Mouse (Mus musculus) midbrain, postnatal 0 days (tissue): ENCODE results near the gene Tmeff1. TPM values are rescaled to one million over a fixed set of nuclear protein-coding genes. Genes with fewer than 3 reads are reported as not detected.
"Not testable (repeated sequence)": the region's sequence is repeated elsewhere in the genome, so short reads cannot be mapped to it uniquely, and the experiment has no call there.

Experiments used
- ATAC-seq: fragments of 200-750 bp; cut with Nextera tagmentation; 2 replicates; pipeline ENCODE4 v1.8.0; 2017; ENCODE audit warnings: moderate number of reproducible peaks, mild to moderate bottlenecking, moderate TSS enrichment, moderate library complexity; ENCODE audit not compliant: low FRiP score
- DNase-seq: peaks from one replicate; pipeline ENCODE4 v3.0.0-alpha.2; 2015; ENCODE audit warnings: low spot score
- H3K27ac ChIP-seq: fragments of 300-500 bp; sonication (generic); 2 replicates; pipeline ENCODE4 v1.5.1; 2014; ENCODE audit warnings: low read depth, mild to moderate bottlenecking, low read length, mixed read lengths
- H3K27me3 ChIP-seq: fragments of 300-500 bp; sonication (generic); 2 replicates; pipeline ENCODE4 v1.6.1; 2014; ENCODE audit warnings: low read length, control low read depth, mixed read lengths; ENCODE audit not compliant: insufficient read depth
- H3K36me3 ChIP-seq: fragments of 300-500 bp; sonication (generic); 2 replicates; pipeline ENCODE4 v1.6.1; 2014; ENCODE audit warnings: low read length, control low read depth, mixed read lengths; ENCODE audit not compliant: insufficient read depth
- H3K4me1 ChIP-seq: fragments of 300-500 bp; sonication (generic); 2 replicates; pipeline ENCODE4 v1.6.1; 2014; ENCODE audit warnings: mild to moderate bottlenecking, control low read depth, antibody characterized with exemption, low read length, mixed read lengths; ENCODE audit not compliant: insufficient read depth
- H3K4me2 ChIP-seq: fragments of 300-500 bp; sonication (generic); 2 replicates; pipeline ENCODE4 v1.6.1; 2014; ENCODE audit warnings: low read depth, mild to moderate bottlenecking, low read length, mixed read lengths; ENCODE audit not compliant: poor library complexity, severe bottlenecking
- H3K4me3 ChIP-seq: fragments of 300-500 bp; sonication (generic); 2 replicates; pipeline ENCODE4 v1.5.1; 2014; ENCODE audit warnings: low read depth, mild to moderate bottlenecking, low read length, moderate library complexity
- H3K9ac ChIP-seq: fragments of 300-500 bp; sonication (generic); replicated peaks from 2 replicates; pipeline ENCODE4 v1.6.1; 2014; ENCODE audit warnings: mild to moderate bottlenecking, low read length, moderate library complexity, mixed read lengths; ENCODE audit not compliant: poor library complexity, severe bottlenecking
- H3K9me3 ChIP-seq: fragments of 300-500 bp; sonication (generic); 2 replicates; pipeline ENCODE4 v1.6.1; 2016; ENCODE audit warnings: low read length, control low read depth
- CTCF ChIP-seq: IDR thresholded peaks from 2 replicates; pipeline ENCODE4 v1.5.1; 2016; ENCODE audit warnings: antibody characterized with exemption, mild to moderate bottlenecking
- WGBS: fragments of 180-500 bp; shearing (Covaris S2); extraction: QIAGEN DNeasy Blood & Tissue Kit; methylation state at CpG from one replicate; pipeline ENCODE4 v1.1.7; 2014; 5-methylcytosine and 5-hydroxymethylcytosine counted together
- polyA plus RNA-seq: library from polyadenylated mRNA; unstranded; fragments of >200 nt; fragmentation: Nextera tagmentation; extraction: Ambion mirVana; gene quantifications from 2 replicates; pipeline ENCODE4 v1.2.1, GENCODE M21; 2015
- total RNA-seq: library from RNA; depleted of rRNA; stranded (reverse); fragments of >200 nt; gene quantifications from 2 replicates; pipeline ENCODE4 v1.2.3, GENCODE M21; 2014

Tmeff1 gene
- total and polyA plus RNA-seq, 2 experiments from 2014 or later, result 228 to 320 TPM

DNA sequence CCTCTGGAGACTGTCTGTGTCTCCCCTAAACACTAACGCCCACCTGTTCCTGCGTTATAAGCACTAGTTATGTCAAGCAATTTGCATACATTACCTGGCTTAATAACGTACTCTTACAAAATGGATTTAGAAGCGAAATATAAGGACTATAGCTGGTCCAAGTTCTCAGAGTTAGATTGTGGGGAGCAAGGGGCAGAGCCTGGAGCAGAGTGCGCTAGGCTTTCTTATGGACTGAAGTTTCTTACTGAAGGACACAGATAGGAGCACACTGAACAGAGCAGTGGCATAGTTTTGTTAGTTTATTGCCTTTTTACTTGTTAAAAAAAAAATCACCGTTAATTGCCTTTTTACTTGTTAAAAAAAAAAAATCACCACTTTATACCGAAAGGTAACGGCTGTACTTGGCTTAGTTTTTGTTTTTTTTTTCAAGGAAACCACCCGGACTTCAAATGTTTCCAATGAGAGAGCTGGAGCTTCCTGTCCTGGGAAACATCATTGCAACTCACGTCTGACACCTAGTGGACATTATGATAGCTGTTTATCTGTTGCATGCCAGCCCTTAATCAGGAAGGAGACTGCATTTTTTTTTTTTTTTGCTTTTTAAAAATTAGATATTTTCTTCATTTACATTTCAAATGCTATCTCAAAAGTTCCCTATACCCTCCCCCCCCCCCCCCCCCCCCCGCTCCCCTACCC, 95.8 kb downstream of the Tmeff1 start:
- TF ChIP-seq CTCF, result peak; percentile 88
- ATAC-seq (0 out of 2 replicates have a peak, but pooled peaks have one; percentile 24), DNase-seq (peak; percentile 89)

DNA sequence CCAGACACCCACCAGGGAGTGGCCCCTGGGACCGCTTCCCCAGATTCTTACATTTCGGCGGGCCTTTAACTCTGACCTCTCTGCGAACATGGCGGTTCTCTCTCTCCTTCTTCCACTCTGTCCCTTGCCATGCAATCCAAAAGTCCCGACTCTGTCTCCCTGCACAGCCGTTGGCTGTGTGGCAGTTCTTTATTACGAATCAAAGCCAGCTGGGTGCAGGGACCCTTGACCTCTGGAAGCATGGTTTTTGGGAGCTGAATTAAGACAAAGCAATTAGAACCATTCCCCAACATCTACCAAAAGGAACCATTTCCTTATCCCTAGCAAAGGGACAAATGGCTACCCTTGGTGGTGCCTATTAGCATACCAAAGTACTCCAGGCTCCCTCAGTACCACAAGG, 98.2 kb downstream of the Tmeff1 start:
- no peak overlapping the region for H3K4me2 ChIP-seq
- ATAC-seq, result no peak
- no peaks in the 10 kb centered on the region for H3K9me3 ChIP-seq
- no peaks in the 10 kb centered on the region for H3K27me3 ChIP-seq
- DNase-seq, result no peak
- no peaks in the 10 kb centered on the region for H3K4me1 ChIP-seq
- no peak for TF ChIP-seq CTCF
- H3K36me3 ChIP-seq, result no peaks in the 10 kb centered on the region
- no peak overlapping the region for H3K9ac ChIP-seq
- WGBS, result 86% methylated on average over 8 of the region's 8 CpGs
- H3K4me3 ChIP-seq, result no peak overlapping the region
- H3K27ac ChIP-seq, result no peak overlapping the region

More for the DNA sequence above, 95.8 kb downstream of the Tmeff1 start:
- Histone ChIP-seq H3K36me3 (no peaks in the 10 kb centered on the region), H3K9ac (no peak overlapping the region), H3K4me2 (no peak overlapping the region), H3K4me3 (no peak overlapping the region), H3K4me1 (no peaks in the 10 kb centered on the region), H3K27ac (no peak overlapping the region), H3K27me3 (no peaks in the 10 kb centered on the region), H3K9me3 (no peaks in the 10 kb centered on the region)
- WGBS, result 43% methylated on average over 10 of the region's 11 CpGs

DNA sequence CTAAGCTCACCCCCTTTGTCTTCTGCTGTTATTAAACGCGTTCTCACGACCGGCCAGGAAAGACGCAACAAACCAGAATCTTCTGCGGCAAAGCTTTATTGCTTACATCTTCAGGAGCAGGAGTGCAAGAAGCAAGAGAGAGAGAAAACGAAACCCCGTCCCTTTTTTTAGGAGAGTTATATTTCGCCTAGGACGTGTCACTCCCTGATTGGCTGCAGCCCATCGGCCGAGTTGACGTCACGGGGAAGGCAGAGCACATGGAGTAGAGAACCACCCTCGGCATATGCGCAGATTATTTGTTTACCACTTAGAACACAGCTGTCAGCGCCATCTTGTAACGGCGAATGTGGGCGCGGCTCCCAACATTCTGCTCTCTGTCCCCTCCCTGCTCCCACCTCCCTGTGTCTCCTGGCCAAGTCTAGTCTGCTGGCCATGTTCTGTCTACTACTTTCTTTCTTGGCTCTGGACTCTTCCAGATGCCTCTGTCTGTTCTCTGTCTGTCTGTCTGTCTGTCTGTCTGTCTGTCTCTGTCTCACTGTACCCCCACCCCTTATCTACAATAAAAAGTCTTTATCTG, 98.7 kb downstream of the Tmeff1 start:
- H3K36me3 ChIP-seq, H3K27me3 ChIP-seq, H3K9me3 ChIP-seq, H3K9ac ChIP-seq, H3K4me1 ChIP-seq, ATAC-seq, DNase-seq, H3K4me3 ChIP-seq, H3K4me2 ChIP-seq, H3K27ac ChIP-seq: not testable (repeated sequence)
- WGBS, result 93% methylated on average over 14 of the region's 21 CpGs

DNA sequence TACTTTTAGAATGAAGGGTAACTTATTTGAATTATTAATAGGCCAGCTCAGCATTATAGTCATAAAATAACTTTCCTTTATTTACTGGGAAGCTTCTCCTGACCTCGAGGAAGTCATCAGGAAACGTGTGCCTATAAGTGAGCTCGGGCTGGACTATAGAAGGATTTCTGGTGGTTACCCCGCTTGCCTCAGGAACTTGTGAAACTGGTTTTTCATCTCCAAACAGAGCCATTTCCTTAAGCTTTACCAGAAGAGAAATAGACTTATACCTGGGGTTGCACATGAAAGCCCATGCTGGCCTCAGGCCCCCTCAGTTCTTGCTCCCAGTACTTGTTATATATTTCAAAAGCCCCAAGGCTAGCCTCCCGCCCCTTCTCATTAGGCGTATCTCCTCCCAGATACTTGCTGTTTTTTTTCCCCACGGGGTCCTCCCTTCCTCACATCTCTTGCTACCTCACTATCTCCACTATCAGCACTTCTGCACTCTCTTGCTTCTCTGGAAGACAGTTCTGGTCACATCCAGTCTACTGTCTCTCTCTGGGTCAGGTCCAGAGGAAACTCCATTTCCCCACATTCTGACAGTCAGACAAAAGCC, 99.7 kb downstream of the Tmeff1 start:
- no peak overlapping the region for H3K4me3 ChIP-seq
- no peak overlapping the region for H3K9ac ChIP-seq
- no peaks in the 10 kb centered on the region for H3K27me3 ChIP-seq
- DNase-seq (no peak), ATAC-seq (no peak)
- WGBS, result 82% methylated on average over 7 of the region's 7 CpGs
- H3K4me2 ChIP-seq, result no peak overlapping the region
- TF ChIP-seq CTCF, result no peak
- H3K4me1 ChIP-seq, result no peaks in the 10 kb centered on the region
- no peaks in the 10 kb centered on the region for H3K9me3 ChIP-seq
- no peak overlapping the region for H3K27ac ChIP-seq
- H3K36me3 ChIP-seq, result no peaks in the 10 kb centered on the region

DNA sequence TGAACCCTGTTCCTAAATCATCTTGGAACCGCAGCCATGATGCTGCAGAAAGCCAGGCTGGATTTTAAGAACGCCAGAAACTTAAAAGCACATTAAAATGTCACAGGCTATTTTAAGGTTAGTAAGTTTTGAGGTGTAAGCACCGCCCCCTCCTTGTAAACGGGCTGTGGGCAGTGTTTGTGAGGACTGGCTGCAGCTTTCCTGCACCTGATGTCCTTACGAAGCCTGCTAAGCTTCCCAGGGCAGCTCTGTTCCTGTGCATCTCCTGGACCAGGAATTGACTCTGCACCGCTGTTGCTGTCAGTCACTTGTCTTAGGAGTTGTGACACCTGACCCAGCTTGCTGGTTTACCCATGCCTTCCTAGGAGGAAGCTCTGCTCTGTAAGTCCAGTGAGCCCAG, 103.2 kb downstream of the Tmeff1 start:
- H3K4me1 ChIP-seq, result no peaks in the 10 kb centered on the region
- H3K36me3 ChIP-seq, result no peaks in the 10 kb centered on the region
- H3K4me2 ChIP-seq, result no peak overlapping the region
- H3K9ac ChIP-seq, result no peak overlapping the region; the same call in 1 of the 2 replicates
- H3K4me3 ChIP-seq, result no peak overlapping the region
- DNase-seq (no peak), ATAC-seq (no peak)
- TF ChIP-seq CTCF, result no peak
- H3K27ac ChIP-seq, result no peak overlapping the region
- no peaks in the 10 kb centered on the region for H3K9me3 ChIP-seq
- 80% methylated on average over 6 of the region's 6 CpGs for WGBS
- no peaks in the 10 kb centered on the region for H3K27me3 ChIP-seq

DNA sequence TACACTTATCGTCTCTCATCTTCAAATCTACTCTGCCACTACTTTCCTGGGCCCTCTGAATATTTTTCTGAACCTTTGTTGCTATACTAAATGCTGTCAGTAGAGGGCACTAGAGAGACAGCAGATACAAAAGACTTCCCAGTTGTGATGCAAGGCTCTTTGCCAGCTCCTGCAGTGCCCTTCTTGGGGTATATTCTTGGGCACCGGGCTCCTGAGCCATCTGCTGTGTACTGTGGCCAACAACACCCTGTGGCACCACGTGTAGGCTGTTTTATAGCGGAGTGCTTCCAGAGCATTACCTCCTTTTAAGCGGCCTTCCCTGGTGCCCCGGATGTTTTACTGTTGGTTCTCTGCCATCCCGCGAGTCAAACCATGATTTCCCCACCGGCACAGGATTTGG, 105.7 kb downstream of the Tmeff1 start:
- H3K4me1 ChIP-seq, result no peaks in the 10 kb centered on the region
- no peak overlapping the region for H3K9ac ChIP-seq
- DNase-seq (peak; percentile 93), ATAC-seq (peak; percentile 71)
- no peaks in the 10 kb centered on the region for H3K27me3 ChIP-seq
- no peak overlapping the region for H3K4me3 ChIP-seq
- no peaks in the 10 kb centered on the region for H3K36me3 ChIP-seq
- H3K9me3 ChIP-seq, result no peaks in the 10 kb centered on the region
- H3K27ac ChIP-seq, result no peak overlapping the region
- H3K4me2 ChIP-seq, result no peak overlapping the region
- 74% methylated on average over 9 of the region's 9 CpGs for WGBS
- peak; percentile 84 for TF ChIP-seq CTCF
